30 mouse cellular contexts compared by ENCODE assay signal in genomic region chr9:88092561-88092960, GRCm38 (mm10).
DNase-seq lines count a peak whose midpoint lies in the region; ATAC-seq and TF ChIP-seq lines count a peak whose summit lies in the region.
"Had no signal": no experiment of that assay in that cellular context is flagged by ENCODE, and none has a peak within 500 bp of the region (broad histone marks: within the 10 kb centered on the region; RNA-seq: fewer than 3 reads in every experiment).

No protein-coding gene starts in this region.

- intact Hi-C loops in heart, adult 2 months (cut with DNase I): no loop called here

- H3K4me3 ChIP-seq in heart, embryonic 12.5 days: no peak overlapping the region
- H3K4me3 ChIP-seq in heart, adult 2 months: no peak overlapping the region
- no peak overlapping the region for H3K4me3 ChIP-seq in heart, postnatal 0 days (ENCODE audit: low read depth, low read length)
- H3K4me3 ChIP-seq in heart, embryonic 11.5 days (ENCODE audit: low read depth, low read length): no peak overlapping the region
- H3K4me3 ChIP-seq in embryonic fibroblast, embryonic 13.5 days (ENCODE audit: insufficient read depth, low read length): no peak overlapping the region
- H3K4me3 ChIP-seq: embryonic facial prominence, embryonic 12.5 days; embryonic facial prominence, embryonic 15.5 days; erythroblast, embryonic 14.5 days; forebrain, embryonic 10.5 days; forebrain, embryonic 13.5 days; heart, embryonic 13.5 days; hindbrain, embryonic 10.5 days; hindbrain, embryonic 13.5 days; intestine, embryonic 15.5 days had no signal

- no peak for TF ChIP-seq EP300 in heart, adult 2 months (IDR thresholded peaks at IDR 0.05; ENCODE audit: insufficient read depth, low read depth, low read length)
- TF ChIP-seq EP300 in heart, postnatal 0 days (IDR thresholded peaks at IDR 0.05; ENCODE audit: low read depth): no peak

- peak overlapping the region; percentile 18; the same call in 1 of the 2 replicates for H3K27ac ChIP-seq in heart, embryonic 12.5 days (ENCODE audit: poor library complexity, severe bottlenecking)
- H3K27ac ChIP-seq in heart, adult 2 months: no peak overlapping the region
- H3K27ac ChIP-seq in heart, postnatal 0 days (ENCODE audit: low read depth): peak overlapping the region; percentile 58
- H3K27ac ChIP-seq in heart, embryonic 11.5 days (ENCODE audit: low read depth, low read length): no peak overlapping the region
- peak overlapping the region; percentile 98 for H3K27ac ChIP-seq in embryonic fibroblast, embryonic 13.5 days (ENCODE audit: insufficient read depth, low read length)
- H3K27ac ChIP-seq: embryonic facial prominence, embryonic 12.5 days; embryonic facial prominence, embryonic 15.5 days; forebrain, embryonic 10.5 days; forebrain, embryonic 13.5 days; hindbrain, embryonic 10.5 days; hindbrain, embryonic 13.5 days; intestine, embryonic 15.5 days had no signal

- H3K4me1 ChIP-seq in heart, embryonic 12.5 days (replicated peaks): peaks cover 10% of the 10 kb centered on the region
- H3K4me1 ChIP-seq in heart, adult 2 months (ENCODE audit: control insufficient read depth, insufficient read depth, low read length): peaks cover 2% of the 10 kb centered on the region; the same call in 1 of the 2 replicates
- H3K4me1 ChIP-seq in heart, postnatal 0 days (ENCODE audit: control insufficient read depth, insufficient read depth): no peaks in the 10 kb centered on the region
- no peaks in the 10 kb centered on the region; the same call in 1 of the 2 replicates for H3K4me1 ChIP-seq in heart, embryonic 11.5 days (ENCODE audit: control insufficient read depth, insufficient read depth, low read length)
- H3K4me1 ChIP-seq in embryonic fibroblast, embryonic 13.5 days (ENCODE audit: control insufficient read depth, insufficient read depth, low read length): peaks cover 10% of the 10 kb centered on the region
- H3K4me1 ChIP-seq: embryonic facial prominence, embryonic 12.5 days; embryonic facial prominence, embryonic 15.5 days; forebrain, embryonic 10.5 days; forebrain, embryonic 13.5 days; hindbrain, embryonic 10.5 days; hindbrain, embryonic 13.5 days; intestine, embryonic 15.5 days had no signal

- H3K4me2 ChIP-seq in heart, embryonic 12.5 days: no peak overlapping the region
- H3K4me2 ChIP-seq in heart, postnatal 0 days (ENCODE audit: low read depth, low read length): no peak overlapping the region
- H3K4me2 ChIP-seq in heart, embryonic 11.5 days: no peak overlapping the region
- H3K4me2 ChIP-seq: embryonic facial prominence, embryonic 12.5 days; embryonic facial prominence, embryonic 15.5 days; forebrain, embryonic 13.5 days; heart, embryonic 13.5 days; hindbrain, embryonic 13.5 days; intestine, embryonic 15.5 days had no signal

- no peak for DNase-seq in heart, adult 2 months
- no peak for DNase-seq in heart, postnatal 0 days (ENCODE audit: low spot score)
- no peak for DNase-seq in right cerebral cortex, postnatal 4 days
- DNase-seq in adrenal gland, postnatal 36 days: no peak
- DNase-seq: adrenal gland, adult 8-10 months; adrenal gland, postnatal 25 days; B cell, adult 2 months; cerebellum, adult 11 months; cerebellum, adult 2 months; cerebellum, adult 9-11 months; cerebellum, postnatal 25 days; gastrocnemius, postnatal 10 days; gastrocnemius, postnatal 36 days; kidney, adult 11 months had no signal

- TF ChIP-seq POLR2A in heart, adult 2 months (IDR thresholded peaks at IDR 0.05; ENCODE audit: insufficient read depth, low read depth, low read length): no peak
- no peak for TF ChIP-seq POLR2A in embryonic fibroblast, embryonic 13.5 days (IDR thresholded peaks at IDR 0.05; ENCODE audit: low read depth, low read length)

- WGBS in heart, embryonic 12.5 days: 52% methylated on average over 4 of the region's 4 CpGs
- WGBS in heart, adult 2 months: 39% methylated on average over 4 of the region's 4 CpGs
- WGBS in heart, postnatal 0 days: 46% methylated on average over 4 of the region's 4 CpGs
- WGBS in heart, embryonic 11.5 days (ENCODE audit: insufficient replicate concordance): 59% methylated on average over 4 of the region's 4 CpGs

- no peaks in the 10 kb centered on the region for H3K9me3 ChIP-seq in heart, embryonic 12.5 days (replicated peaks)
- no peaks in the 10 kb centered on the region for H3K9me3 ChIP-seq in heart, postnatal 0 days (replicated peaks; ENCODE audit: control insufficient read depth, low read length)
- H3K9me3 ChIP-seq in heart, embryonic 11.5 days (replicated peaks; ENCODE audit: control insufficient read depth, low read length): no peaks in the 10 kb centered on the region
- H3K9me3 ChIP-seq: embryonic facial prominence, embryonic 12.5 days; embryonic facial prominence, embryonic 15.5 days; forebrain, embryonic 10.5 days; forebrain, embryonic 13.5 days; heart, embryonic 13.5 days; hindbrain, embryonic 10.5 days; hindbrain, embryonic 13.5 days; intestine, embryonic 15.5 days had no signal

- H3K36me3 ChIP-seq in heart, embryonic 12.5 days: no peaks in the 10 kb centered on the region
- H3K36me3 ChIP-seq in heart, adult 2 months (ENCODE audit: control insufficient read depth, insufficient read depth, low read length): no peaks in the 10 kb centered on the region
- no peaks in the 10 kb centered on the region for H3K36me3 ChIP-seq in heart, postnatal 0 days (replicated peaks; ENCODE audit: control insufficient read depth, insufficient read depth, low read length)
- H3K36me3 ChIP-seq in heart, embryonic 11.5 days (ENCODE audit: control insufficient read depth, insufficient read depth, low read length): no peaks in the 10 kb centered on the region
- H3K36me3 ChIP-seq: embryonic facial prominence, embryonic 12.5 days; embryonic facial prominence, embryonic 15.5 days; forebrain, embryonic 10.5 days; heart, embryonic 13.5 days; hindbrain, embryonic 10.5 days; hindbrain, embryonic 13.5 days; intestine, embryonic 15.5 days had no signal

- no peak overlapping the region for H3K9ac ChIP-seq in heart, embryonic 12.5 days
- no peak overlapping the region for H3K9ac ChIP-seq in heart, adult 2 months (ENCODE audit: low read depth, low read length)
- no peak overlapping the region for H3K9ac ChIP-seq in heart, postnatal 0 days (replicated peaks; ENCODE audit: low read depth, low read length)
- H3K9ac ChIP-seq in heart, embryonic 11.5 days (ENCODE audit: low read depth, low read length): no peak overlapping the region
- H3K9ac ChIP-seq: embryonic facial prominence, embryonic 12.5 days; embryonic facial prominence, embryonic 15.5 days; forebrain, embryonic 13.5 days; heart, embryonic 13.5 days; hindbrain, embryonic 13.5 days; intestine, embryonic 15.5 days had no signal

- H3K27me3 ChIP-seq in heart, embryonic 12.5 days (replicated peaks): peaks cover 8% of the 10 kb centered on the region
- no peaks in the 10 kb centered on the region for H3K27me3 ChIP-seq in heart, adult 2 months (ENCODE audit: control insufficient read depth, insufficient read depth, low read length)
- no peaks in the 10 kb centered on the region for H3K27me3 ChIP-seq in heart, postnatal 0 days (ENCODE audit: control insufficient read depth, insufficient read depth, low read length)
- no peaks in the 10 kb centered on the region for H3K27me3 ChIP-seq in heart, embryonic 11.5 days (ENCODE audit: control insufficient read depth, insufficient read depth, low read length)
- H3K27me3 ChIP-seq: embryonic facial prominence, embryonic 12.5 days; embryonic facial prominence, embryonic 15.5 days; forebrain, embryonic 13.5 days; hindbrain, embryonic 13.5 days; intestine, embryonic 15.5 days had no signal

- no peak for TF ChIP-seq CTCF in heart, adult 2 months (IDR thresholded peaks at IDR 0.05)
- TF ChIP-seq CTCF in heart, postnatal 0 days (IDR thresholded peaks at IDR 0.05; ENCODE audit: low read depth): no peak
- TF ChIP-seq CTCF in embryonic fibroblast, embryonic 13.5 days (IDR thresholded peaks at IDR 0.05; ENCODE audit: borderline replicate concordance, insufficient read depth, low read length): no peak

- no peaks in the 10 kb centered on the region for H3K79me2 ChIP-seq in heart, adult 2 months (replicated peaks; ENCODE audit: control insufficient read depth, insufficient read depth, low read length)

- ATAC-seq in heart, embryonic 12.5 days (ENCODE audit: insufficient number of reproducible peaks, low FRiP score): no peak
- no peak for ATAC-seq in heart, postnatal 0 days (ENCODE audit: insufficient read depth, low read depth)
- no peak for ATAC-seq in heart, embryonic 11.5 days (replicated peaks; ENCODE audit: insufficient number of reproducible peaks, low FRiP score, low TSS enrichment)
- ATAC-seq: activated CD4-positive, CD25-positive, alpha-beta regulatory T cell, adult 4 months; CD4-positive, CD25-positive, alpha-beta regulatory T cell, adult 4 months; forebrain, embryonic 13.5 days; forebrain, embryonic 16.5 days; hindbrain, embryonic 16.5 days; intestine, embryonic 15.5 days had no signal

Comparison
In these comparisons a context has a peak if more than half of its experiments do, and no peak if none do; other contexts are left out.
1. H3K27ac ChIP-seq: peak in heart, embryonic 12.5 days (single experiment), heart, postnatal 0 days (single experiment) and embryonic fibroblast, embryonic 13.5 days (single experiment); none in heart, adult 2 months (single experiment) and heart, embryonic 11.5 days (single experiment).